Mouse (Mus musculus) A20 (cell line): Measurements from ENCODE around the gene Rad1.
"Not testable (repeated sequence)": the region's sequence is repeated elsewhere in the genome, so short reads cannot be mapped to it uniquely, and the experiment has no call there.

ENCODE experiments used
- DNase-seq: peaks from one replicate; pipeline ENCODE4 v3.0.0-alpha.2; 2011; ENCODE audit warnings: low read depth, low spot score

Rad1 gene

GRCm38 (mm10) chr15:10485484-10486364 lies at the start of gene Rad1, which contains the start of gene Brix1:
Gene Rad1 (plus strand): TSS chr15:10486018.
Gene Brix1 (minus strand): TSS chr15:10485947.
- DNase-seq, result peak; percentile 95

GRCm38 (mm10) chr15:10436893-10437292 lies 48.9 kb upstream of the Rad1 start:
- no peak for DNase-seq

- DNase-seq, result no peak
Observed at GRCm38 (mm10) chr15:10439963-10440362, 45.9 kb upstream of the Rad1 start.

GRCm38 (mm10) chr15:10441493-10441892 lies 44.3 kb upstream of the Rad1 start:
- no peak for DNase-seq

DNA sequence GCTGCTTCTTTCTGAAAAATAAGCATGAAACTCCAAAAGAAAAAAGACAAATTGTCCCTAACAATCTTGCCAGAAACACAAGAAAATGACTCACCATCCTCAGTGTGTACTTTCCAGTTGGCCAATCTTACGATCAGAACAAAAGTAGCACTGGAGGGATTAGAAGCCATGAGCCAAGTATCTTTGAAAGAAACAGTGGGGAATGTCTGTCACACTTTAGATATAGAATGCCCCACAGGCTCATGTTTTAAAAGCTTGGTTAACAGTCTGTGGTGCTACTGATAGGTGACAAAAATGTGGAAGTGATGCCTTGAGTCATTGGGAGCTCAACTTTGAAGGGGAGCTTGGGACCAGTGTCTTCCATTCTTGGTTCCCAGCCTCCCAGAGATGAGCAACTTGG lies 43.5 kb upstream of the Rad1 start:
- no peak for DNase-seq

DNA sequence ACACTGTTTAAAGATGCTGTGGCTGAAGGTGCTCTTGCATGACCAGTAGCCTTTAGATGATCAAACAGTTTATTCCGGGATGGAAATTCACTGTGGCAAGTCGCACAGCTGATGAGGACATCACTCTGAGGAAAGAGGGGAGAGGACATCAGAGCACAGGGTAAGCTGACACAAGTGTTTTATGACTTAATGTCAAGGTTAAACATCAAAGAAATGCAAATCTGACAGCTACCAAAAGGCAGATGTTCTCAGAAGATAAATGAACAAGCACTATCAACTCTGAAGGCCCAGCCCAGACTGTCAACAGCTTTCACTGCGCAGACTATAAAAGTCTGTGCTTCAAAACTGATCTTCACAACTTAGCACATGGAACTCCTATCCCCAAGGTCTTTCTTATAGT lies 38.7 kb upstream of the Rad1 start:
- DNase-seq, result no peak

GRCm38 (mm10) chr15:10460986-10461385 lies 24.8 kb upstream of the Rad1 start:
- no peak for DNase-seq

DNA sequence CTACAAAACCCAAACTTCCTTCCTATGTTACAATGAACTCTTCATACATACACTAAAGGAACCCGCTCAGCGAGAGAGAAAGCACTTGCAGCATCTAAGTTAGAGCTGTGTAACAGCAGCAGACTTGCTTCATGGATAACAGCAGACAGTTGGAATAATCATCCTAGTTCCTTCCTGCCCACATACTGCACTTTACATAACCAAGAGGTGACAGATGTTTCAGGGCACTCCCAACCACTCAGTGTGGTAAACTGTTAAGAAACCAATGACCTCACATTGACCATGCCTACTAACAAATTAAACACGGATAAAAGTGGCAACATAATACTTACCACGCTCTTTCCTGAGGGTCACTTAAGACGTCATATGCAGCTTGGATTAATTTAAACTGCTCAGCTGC lies 22.3 kb upstream of the Rad1 start:
- DNase-seq, result no peak

DNA sequence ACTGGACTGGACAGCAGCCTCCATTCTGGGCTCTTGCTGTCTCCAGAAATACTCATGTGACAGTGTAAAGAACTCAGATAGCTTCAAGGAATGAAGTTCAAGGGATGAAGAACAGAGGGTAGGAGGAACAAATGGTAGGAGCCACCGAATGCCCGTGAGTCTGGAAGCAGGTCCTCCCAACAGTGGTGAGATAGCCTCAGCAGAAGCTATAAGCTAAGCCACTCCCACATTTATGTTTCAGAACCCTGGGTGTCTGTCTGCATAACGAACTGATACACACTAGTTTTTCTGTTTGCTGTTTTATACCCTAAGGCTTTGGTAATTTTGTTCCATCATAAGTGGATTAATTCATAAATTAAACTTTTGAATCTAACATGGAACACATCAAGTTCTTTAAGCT lies 21.1 kb upstream of the Rad1 start:
- no peak for DNase-seq

DNA sequence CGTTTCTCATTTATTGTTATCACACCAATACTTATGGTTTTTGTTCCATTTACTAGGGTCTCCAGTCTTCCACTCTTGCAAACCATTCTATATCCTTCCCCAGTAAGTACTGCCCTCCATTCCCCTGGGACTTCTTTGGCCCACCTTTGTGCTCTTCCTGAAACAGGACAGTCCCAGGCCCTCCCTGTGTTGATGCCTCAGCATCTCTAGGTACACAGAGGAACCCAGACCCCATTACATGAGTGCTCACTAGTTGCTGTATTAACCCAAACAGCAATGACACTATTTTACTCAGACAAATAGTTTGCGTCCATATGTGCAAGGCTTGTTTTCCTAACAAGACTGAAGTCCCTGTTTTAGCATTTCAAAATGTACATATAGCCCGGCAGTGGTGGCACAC lies 17.1 kb upstream of the Rad1 start:
- DNase-seq, result no peak

DNA sequence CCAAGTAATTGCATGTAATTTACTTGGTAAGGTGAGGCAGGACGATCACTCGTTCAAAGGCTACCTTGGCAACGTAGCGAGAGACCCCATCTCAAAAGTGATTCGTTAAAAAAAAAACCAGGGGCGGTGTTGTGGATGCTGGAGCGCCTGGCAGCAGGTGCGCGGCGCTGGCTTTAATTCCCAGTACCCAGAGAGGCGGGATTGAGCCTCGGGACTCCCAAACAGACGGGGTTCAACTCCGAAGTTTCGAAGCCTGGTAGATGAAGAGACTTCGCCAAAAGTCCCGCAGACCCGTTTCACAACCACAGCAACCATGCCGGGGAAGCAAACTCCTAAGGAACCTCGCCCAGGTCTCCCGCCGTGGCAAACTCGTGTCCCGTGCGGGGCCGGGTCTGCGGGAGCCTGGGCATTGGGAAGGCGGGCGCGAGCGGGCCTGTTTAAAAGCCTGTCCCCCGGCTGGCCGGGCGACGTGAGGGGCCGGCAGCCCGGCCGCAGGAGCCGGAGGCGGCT lies 16.1 kb upstream of the Rad1 start:
- DNase-seq, result peak; percentile 46

- peak; percentile 85 for DNase-seq
Observed at GRCm38 (mm10) chr15:10470151-10470831, 15.5 kb upstream of the Rad1 start, which contains the start of gene Dnajc21. Gene Dnajc21 (minus strand): TSS chr15:10470516.

DNA sequence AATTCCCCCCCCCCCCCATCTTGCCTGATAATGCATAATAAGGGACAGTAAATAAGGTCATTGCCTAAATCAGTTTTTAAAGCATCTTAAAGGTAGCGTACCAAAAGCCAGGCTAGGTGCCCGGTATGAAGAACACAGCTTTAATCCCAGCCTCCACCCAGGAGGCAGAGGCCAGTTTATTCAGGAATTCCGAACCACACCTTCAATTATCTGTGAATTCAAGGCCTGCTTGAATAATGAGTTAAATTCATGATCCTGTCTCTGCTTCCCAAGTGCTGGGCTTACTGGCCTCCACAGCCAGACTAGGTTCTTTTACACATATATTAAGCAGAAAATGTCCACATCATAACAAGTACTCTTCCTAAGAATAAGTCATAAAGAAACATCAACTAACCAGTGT lies 14.9 kb upstream of the Rad1 start:
- peak; percentile 25 for DNase-seq

- no peak for DNase-seq
Observed at GRCm38 (mm10) chr15:10486365-10486839, 584 bp downstream of the Rad1 start.

DNA sequence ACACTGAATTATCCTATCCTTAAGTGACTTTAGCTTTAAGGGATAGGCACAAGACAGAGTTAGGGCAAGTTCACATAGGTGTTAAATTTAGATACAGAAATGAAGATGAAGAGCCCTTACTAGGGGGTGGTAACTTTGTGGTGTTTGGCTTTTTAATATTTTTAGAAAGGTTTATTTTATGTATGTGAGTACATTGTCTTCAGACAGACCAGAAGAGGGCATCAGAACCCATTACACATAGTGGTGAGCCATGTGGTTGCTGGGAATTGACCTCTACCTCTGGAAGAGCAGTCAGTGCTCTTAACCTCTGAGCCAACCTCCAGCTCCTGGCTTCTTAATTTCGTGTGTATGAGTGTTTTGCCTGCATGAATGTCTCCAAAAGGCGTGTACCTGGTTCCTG lies 1.4 kb downstream of the Rad1 start:
- peak; percentile 64 for DNase-seq

DNA sequence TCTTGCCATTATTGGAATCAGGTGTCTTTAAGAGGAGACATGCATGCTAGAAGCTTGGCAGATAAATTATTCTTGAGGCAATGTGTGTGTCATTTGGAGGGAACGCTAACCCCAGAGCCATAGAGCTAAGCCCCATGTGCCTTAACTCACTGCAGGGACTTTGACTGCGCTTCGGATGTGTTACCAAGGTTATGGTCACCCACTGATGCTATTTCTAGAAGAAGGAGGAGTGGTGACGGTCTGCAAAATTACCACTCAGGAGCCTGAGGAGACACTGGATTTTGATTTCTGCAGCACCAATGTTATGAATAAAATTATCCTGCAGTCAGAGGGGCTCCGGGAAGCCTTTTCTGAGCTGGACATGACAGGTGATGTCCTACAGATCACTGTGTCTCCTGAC lies 4.3 kb downstream of the Rad1 start:
- DNase-seq, result no peak

DNA sequence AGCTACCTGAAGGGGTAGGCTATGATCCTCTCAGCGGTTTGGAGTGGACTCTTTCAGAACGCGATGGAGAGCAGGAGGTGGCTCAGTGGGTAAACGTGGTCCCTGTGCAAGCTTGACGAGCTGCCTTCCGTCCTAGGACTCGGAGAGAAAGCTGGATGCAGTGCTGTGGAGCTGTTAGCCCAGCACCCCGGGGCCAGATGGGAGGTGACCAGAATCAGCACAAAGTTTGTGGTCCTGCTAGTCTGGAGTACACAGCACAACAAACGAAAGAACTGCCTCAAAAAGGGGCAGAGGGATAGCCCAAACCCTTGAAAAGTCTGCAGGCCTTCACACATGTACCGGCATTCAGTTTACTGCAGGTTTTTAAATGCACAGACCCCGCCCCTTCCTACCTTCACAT lies 10.1 kb downstream of the Rad1 start:
- DNase-seq, result no peak

- DNase-seq, result not testable (repeated sequence)
Observed at GRCm38 (mm10) chr15:10496696-10497095, 10.9 kb downstream of the Rad1 start.

DNA sequence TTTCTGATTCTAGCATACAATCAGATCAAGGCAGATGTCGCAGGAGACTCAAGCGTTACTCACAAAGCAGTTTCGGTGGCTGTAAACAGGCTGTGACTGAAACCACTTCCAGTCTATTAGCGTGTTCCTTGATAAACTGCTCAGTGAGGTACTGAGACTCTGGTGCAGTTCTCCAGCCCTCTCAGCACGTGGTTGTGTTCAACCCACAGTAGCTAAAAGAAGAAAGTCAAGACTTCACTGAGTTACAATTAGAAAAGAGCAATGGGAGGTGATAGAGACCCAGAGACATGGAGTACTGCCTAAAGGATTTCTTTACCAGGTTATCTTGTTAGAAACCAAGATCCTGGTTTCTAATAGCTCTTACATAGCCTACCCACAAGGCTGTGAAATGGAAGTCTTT lies 13.8 kb downstream of the Rad1 start:
- DNase-seq, result no peak

- DNase-seq, result no peak
Observed at GRCm38 (mm10) chr15:10500035-10500434, 14.2 kb downstream of the Rad1 start.

- peak; percentile 51 for DNase-seq
Observed at GRCm38 (mm10) chr15:10500838-10501719, 15.3 kb downstream of the Rad1 start.
